Mouse (Mus musculus) frontal cortex, postnatal 10 days (tissue): ENCODE results near the gene Macrod1.

ENCODE experiments used
- DNase-seq, 2 experiments: peaks; one replicate each; pipeline ENCODE4 v3.0.0; 2022; ENCODE audit warnings: low spot score in 2 of 2, mixed read lengths in 1 of 2

Gene Macrod1

DNA sequence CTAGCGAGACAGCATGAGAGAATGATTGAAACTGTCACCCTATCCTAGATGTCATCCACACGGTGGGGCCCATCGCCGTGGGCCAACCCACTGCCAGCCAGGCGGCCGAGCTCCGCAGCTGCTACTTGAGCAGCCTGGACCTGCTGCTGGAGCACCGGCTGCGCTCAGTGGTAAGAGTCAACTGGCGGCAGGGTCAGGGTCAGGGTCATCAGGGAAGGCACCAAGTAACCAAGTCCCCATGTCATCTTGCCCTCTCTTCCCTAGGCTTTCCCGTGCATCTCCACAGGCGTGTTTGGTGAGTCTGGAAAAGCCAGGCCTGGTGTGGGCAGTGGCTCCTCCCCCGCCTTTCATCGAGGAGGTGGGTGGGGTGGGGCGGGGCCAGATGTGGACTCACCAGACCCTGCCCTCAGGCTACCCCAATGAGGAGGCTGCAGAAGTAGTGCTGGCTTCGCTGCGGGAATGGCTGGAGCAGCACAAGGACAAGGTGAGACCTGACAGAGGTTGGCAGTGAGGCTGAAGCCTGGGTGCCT, 140.2 kb downstream of the Macrod1 start:
- DNase-seq: no peak

DNA sequence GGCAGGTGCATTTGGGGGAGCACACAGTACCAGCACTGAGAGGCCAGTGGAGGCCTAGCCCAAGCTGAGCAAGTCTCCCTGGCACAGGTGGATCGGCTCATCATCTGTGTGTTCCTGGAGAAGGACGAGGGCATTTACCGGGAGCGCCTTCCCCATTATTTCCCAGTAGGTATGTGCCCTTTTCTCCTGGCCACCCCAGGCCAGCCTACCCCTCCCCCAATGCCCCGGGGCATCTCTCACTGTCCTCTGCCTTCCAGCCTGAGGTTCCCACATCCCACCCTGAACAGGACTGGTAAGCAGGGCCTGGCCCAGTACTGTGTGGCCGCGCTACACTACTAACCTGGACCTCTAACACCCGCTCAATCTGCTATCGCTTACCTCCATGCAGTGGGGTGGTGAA, 140.8 kb downstream of the Macrod1 start:
- DNase-seq: no peak

DNA sequence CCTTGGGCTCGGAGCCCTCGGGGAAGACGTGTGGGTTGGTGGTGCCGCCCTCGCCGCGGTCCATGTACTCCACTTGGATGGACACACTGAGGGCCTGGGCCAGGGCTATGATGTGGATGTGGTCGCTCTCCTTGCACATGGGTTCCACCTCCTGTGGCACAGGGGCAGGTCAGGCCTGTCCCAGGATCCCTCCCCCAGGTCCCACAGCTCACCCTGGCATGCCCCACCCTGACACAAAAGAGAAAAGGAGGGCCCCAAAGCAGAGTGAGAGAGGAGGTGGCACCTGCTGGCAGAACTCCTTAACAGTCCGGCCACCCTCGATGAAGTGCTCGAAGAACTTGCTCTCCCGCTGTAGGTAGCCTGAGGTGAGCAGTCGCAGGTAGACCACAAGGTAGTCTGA, 142.5 kb downstream of the Macrod1 start:
- DNase-seq: no peak

DNA sequence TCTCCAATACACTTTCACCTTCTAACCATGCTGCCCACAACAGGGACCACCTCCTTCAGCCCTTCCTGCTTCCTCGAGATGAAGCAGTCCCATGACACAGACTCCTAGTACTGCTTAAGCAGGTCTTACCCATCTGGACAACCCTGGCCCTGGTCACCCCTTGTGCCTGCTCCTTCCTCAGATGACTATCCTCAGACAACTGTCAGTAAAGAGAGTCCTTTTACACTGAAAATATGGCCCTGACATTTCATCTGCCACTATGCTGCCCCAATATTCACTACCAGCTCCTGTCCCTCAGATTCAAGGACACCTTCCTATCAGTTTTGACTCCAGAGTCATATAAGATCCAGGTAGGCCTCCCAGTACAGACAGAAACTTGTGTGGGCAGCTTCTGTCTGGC, 143.8 kb downstream of the Macrod1 start:
- DNase-seq: no peak

DNA sequence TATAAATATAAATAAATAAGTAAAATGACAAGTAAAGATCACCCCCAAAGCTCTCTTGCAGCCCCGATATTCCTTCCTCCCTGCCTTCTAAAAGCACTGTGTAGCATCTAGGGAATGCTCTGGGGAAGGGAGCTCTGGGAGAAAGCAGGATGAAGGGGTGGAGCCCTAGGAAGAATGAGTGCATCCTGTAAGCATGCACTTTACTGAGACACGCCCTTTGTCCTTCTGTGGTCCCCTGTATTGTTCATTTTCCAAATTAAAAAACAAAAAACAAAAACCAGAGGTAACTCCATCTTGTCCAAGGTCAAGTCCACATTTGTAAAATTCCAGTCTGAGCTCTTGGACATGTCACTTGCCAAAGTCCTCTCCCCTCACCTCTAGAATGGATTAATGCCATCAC, 148.3 kb downstream of the Macrod1 start:
- DNase-seq: no peak

DNA sequence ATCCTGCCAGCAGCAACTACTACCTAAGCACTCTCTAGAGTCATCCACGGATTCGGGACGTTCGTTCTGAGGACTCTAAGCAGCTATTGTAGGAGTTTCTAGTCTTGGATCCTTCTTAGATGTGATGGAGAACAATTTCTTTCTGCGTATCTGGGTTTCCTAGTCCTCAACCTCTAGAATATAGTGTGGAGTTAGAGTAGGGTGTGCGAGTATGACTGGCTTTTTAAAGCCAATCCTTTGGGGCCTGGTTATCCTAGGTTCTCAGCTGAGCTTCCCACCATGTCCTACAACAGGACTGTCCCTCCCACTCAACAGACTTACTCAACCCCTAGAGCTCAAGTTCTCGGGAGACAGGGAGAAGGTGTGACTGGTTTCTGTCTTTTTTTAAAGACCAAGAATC, 148.7 kb downstream of the Macrod1 start:
- DNase-seq: no peak

DNA sequence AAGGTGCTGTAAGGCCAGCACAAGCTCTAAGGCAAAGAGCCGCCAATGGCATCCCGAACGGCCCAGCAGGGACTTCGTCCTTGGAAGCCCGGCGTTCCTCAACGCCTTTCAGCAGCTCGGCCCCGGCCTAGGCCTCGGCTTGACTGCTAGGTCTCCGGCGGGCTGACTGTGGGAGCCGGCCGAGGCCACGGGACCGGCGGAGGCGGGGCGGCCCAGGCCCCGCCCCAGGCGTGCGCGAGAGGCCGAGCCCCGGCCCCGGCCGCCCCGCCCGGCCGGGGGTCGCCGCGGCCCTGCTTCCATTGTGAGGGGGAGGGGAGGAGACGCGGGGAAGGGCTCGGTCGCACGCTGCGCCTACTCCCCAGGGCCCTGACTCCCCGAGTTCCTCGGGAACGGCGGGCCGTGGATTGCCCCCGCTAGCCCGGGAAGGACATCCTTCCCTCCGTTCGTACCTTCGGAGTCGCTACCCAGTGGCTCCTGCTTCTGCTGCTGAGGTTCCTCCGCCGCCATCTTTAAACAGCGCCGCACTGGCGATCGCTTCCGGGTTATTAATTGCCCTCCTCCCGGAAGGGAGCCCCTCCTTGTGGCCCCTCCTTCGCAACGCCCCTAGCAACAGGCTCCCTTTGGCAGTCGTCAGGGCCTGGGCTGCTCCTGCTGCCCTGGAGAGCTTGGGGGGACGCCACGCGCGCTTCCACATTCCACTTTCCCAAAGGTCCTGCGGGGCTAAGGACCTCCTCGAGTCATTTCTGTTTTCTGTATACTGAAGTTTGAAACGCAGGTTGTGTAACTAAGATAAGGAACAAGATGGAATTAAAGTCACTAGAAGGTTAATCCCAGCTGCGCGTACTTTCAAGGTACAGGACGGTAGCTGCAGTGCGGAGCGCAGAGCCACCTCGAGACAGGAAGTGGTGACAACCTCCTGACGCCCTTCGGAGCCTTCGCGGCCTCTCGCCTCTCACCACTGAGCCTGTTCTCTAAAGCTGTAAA, 149.4 kb downstream of the Macrod1 start, which contains the start of gene Otub1:
Gene Otub1, minus strand, starts transcription at position 564 of the 984 bp plus-strand sequence.
- peak; percentile 87 to 93 for DNase-seq

DNA sequence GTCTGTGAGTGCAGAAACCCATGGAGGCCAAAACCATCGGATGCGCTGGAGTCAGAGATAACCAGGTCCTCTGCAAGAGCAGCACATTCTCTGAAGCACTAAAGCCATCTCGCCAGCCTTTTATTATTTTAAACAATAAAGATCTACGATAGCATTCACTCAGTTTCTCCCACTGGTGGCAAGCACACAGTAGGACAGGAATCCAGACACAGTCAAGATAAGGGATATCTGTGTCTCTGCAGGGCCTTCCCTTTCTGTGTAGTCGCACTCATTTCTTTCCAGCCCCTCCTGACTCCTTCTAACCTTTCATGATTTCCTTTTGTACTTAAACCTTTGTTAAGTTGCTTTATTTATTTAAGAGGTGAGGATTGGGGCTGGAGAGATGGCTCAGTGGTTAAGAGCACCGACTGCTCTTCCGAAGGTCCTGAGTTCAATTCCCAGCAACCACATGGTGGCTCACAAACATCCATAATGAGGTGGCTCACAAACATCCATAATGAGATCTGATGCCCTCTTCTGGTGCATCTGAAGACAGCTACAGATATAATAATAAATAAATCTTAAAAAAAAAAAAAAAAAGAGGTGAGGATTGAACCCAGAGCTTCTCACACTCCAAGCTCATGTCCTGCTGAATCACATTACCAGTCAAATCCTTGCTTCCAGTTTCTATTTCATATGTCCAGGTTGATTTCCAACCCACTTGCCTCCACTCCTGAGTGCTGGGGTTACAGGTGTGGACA, 153.5 kb downstream of the Macrod1 start:
- DNase-seq: no peak

GRCm38 (mm10) chr19:7212216-7212615, 155.6 kb downstream of the Macrod1 start:
- DNase-seq: no peak

GRCm38 (mm10) chr19:7213010-7213409, 156.4 kb downstream of the Macrod1 start:
- no peak for DNase-seq

- no peak for DNase-seq
Observed at GRCm38 (mm10) chr19:7214484-7214883, 157.9 kb downstream of the Macrod1 start.

DNA sequence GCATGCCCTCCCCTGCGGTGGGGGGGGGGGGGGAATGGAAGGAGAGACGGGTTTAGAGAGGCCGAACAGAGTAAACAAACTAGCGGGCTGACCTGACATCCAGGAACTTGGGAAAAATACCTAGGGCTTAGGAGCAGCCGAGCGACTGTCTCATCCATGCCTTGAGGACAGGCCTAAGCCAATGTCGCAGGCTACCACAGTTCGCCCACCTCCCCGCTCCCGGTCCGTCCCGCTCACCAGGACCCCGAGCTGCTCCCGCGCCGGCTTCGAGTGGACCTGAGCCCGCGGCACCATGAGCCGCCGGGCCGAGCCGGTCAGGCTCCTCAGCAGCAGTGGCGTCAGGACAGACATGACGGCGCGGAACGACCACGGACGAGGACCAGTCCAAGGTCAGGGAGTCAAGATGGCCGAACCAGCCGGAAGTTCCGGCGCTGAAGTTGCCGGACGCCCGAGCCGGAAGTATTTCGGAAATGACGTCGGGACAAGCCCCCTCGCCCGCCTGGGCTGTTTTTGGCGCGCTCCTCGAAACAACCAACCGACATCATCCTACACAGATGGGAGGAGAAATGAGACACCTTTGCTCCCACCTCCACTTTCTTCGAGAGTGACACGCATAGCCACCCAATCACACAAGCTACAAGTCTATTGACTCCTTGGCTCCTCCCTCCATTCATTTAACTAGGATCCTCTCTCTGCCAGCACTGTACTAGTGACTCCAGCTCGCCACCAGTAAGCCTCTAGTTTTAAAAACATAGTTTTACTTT, 160.7 kb downstream of the Macrod1 start, which contains the start of gene Cox8a:
Gene Cox8a, minus strand, starts transcription at position 455 of the 764 bp plus-strand sequence.
- DNase-seq: peak; percentile 94 to 95

GRCm38 (mm10) chr19:7217926-7218267, 161.3 kb downstream of the Macrod1 start:
- DNase-seq: no peak

DNA sequence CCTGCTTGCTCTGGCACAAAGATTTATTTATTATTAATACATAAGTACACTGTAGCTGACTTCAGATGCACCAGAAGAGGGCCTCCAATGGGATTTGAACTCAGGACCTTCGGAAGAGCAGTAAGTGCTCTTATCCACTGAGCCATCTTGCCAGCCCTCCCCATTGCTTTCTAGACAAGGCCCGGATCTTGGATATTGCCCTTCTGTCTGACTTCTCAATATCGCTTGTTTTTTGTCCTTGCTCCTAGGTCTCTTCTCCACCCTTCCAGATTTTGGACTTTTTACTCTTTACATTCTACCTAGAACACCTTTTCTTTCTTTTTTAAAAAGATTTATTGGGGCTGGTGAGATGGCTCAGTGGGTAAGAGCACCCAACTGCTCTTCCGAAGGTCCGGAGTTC, 162.1 kb downstream of the Macrod1 start:
- DNase-seq: no peak

DNA sequence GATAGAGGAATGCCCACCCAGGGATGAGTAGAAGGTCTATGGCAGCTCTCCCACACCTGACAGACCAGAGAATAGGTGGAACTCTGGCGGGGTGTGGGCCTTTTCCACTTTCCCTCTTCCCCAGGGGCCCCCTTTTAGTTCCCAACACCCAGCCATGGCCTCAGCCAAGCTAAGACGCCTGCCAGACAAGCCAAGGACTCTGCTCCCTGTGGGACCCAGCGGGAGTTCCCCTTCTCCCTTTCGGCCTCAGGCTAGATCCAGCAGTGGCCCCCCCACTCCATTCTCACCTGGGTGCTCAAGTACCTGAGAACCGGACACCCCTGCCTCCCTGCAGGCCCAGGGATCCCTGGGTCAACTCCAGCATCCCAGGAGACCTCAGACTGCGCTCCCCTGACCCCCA, 165.6 kb downstream of the Macrod1 start:
- DNase-seq: no peak

DNA sequence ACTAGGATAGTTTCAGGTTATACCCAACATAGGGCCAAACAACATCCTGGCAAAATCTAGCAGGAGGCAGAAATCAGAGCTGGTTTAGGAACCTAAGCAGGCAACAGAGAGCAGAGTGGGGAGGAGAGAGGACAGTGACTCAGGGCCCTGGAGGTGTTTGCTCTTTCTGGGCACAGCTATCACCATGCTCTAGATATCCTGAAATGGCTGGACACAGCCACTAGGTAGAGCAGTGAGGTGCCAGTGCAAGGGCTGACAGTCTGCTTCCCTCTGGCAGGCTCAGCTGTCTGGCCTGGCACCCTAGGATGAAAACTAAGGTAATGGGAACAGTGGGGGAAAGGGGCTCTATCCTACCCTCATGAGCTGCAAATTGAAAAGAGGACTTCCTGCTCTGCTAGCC, 166.9 kb downstream of the Macrod1 start:
- no peak for DNase-seq

DNA sequence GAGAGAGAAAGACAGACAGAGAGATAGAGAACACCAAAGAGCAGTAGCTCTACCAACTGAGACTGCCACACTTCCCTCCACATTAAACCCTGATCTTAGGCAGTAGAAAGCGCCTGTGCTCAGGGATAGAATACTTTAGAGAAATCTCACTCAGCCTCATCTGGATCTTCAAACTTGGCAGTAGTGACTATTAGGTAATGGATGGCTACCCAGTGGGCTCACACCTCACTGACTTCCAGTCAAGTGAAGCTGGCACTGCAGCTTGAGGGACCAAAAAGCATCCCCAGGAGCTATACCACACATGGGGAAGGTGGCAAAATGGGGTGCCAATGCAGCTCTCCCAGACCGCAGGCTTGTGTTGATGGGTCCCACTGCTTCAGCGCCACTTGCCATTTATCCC, 167.6 kb downstream of the Macrod1 start:
- no peak for DNase-seq

GRCm38 (mm10) chr19:7225096-7225690, 168.6 kb downstream of the Macrod1 start:
- no peak for DNase-seq

GRCm38 (mm10) chr19:7226511-7226914, 169.9 kb downstream of the Macrod1 start:
- DNase-seq: no peak

- DNase-seq: peak; percentile 74 to 80
Observed at GRCm38 (mm10) chr19:7234537-7235221, 178.1 kb downstream of the Macrod1 start.

GRCm38 (mm10) chr19:7235461-7235860, 178.9 kb downstream of the Macrod1 start:
- no peak for DNase-seq
